Mouse (Mus musculus) thymus, adult 2 months (tissue): Measurements from ENCODE around the gene Fgfr2. TPM values are rescaled to one million over a fixed set of nuclear protein-coding genes. Genes with fewer than 3 reads are reported as not detected.

Experiments used
- DNase-seq: peaks from one replicate; pipeline ENCODE4 v3.0.0; 2021
- H3K27ac ChIP-seq: fragments of 200-500 bp; 2 replicates; pipeline ENCODE4 v1.5.1; 2012; ENCODE audit warnings: low read length, control low read depth; ENCODE audit not compliant: control insufficient read depth, insufficient read depth
- H3K27me3 ChIP-seq: fragments of 200-500 bp; 2 replicates; pipeline ENCODE4 v1.6.1; 2012; ENCODE audit warnings: mild to moderate bottlenecking, low read length, moderate library complexity, mixed read lengths; ENCODE audit not compliant: control insufficient read depth, insufficient read depth
- H3K36me3 ChIP-seq: fragments of 200-500 bp; 2 replicates; pipeline ENCODE4 v1.6.1; 2012; ENCODE audit warnings: mild to moderate bottlenecking, low read length, moderate library complexity; ENCODE audit not compliant: control insufficient read depth, insufficient read depth
- H3K4me1 ChIP-seq: fragments of 200-500 bp; replicated peaks from 2 replicates; pipeline ENCODE4 v1.6.1; 2012; ENCODE audit warnings: low read length; ENCODE audit not compliant: control insufficient read depth, insufficient read depth
- H3K4me3 ChIP-seq: fragments of 200-500 bp; 2 replicates; pipeline ENCODE4 v1.5.1; 2012; ENCODE audit warnings: mild to moderate bottlenecking, low read length, control low read depth, moderate library complexity; ENCODE audit not compliant: control insufficient read depth, insufficient read depth
- CTCF ChIP-seq: fragments of 200-500 bp; IDR thresholded peaks from 2 replicates; pipeline ENCODE4 v1.5.1; 2012; ENCODE audit warnings: mild to moderate bottlenecking, control low read depth, low read length, moderate library complexity, borderline replicate concordance; ENCODE audit not compliant: control insufficient read depth, poor library complexity, insufficient read depth; ENCODE audit errors: extremely low read depth
- POLR2A ChIP-seq: fragments of 200-500 bp; IDR thresholded peaks from 2 replicates; pipeline ENCODE4 v1.6.1; 2012; ENCODE audit warnings: mild to moderate bottlenecking, low read length, control low read depth, moderate library complexity; ENCODE audit not compliant: control insufficient read depth, poor library complexity, insufficient read depth; ENCODE audit errors: extremely low read depth
- WGBS: fragments of 180-500 bp; shearing (Covaris S2); methylation state at CpG from one replicate; pipeline ENCODE4 v1.1.7; 2018; 5-methylcytosine and 5-hydroxymethylcytosine counted together
- polyA plus RNA-seq: library from polyadenylated mRNA; depleted of rRNA; stranded (reverse); fragments of >200 nt; gene quantifications from 2 replicates; pipeline ENCODE4 v1.2.3, GENCODE M21; 2012

The Fgfr2 gene
- polyA plus RNA-seq, 1 experiment: 12.1 TPM

- no peak for DNase-seq
- 64% methylated on average over 4 of the region's 4 CpGs for WGBS
- Histone ChIP-seq H3K36me3 (no peaks in the 10 kb centered on the region), H3K27ac (no peak overlapping the region), H3K4me3 (no peak overlapping the region), H3K27me3 (no peaks in the 10 kb centered on the region), H3K4me1 (no peaks in the 10 kb centered on the region)
- TF ChIP-seq CTCF: no peak
- no peak for TF ChIP-seq POLR2A
Observed at GRCm38 (mm10) chr7:132098441-132098840, 1024.7 kb downstream of the Fgfr2 start.

- Histone ChIP-seq H3K4me1 (no peaks in the 10 kb centered on the region), H3K4me3 (no peak overlapping the region), H3K27me3 (no peaks in the 10 kb centered on the region), H3K36me3 (no peaks in the 10 kb centered on the region), H3K27ac (no peak overlapping the region)
- no peak for DNase-seq
- 61% methylated on average over 7 of the region's 7 CpGs for WGBS
- no peak for TF ChIP-seq POLR2A
- TF ChIP-seq CTCF: no peak
Observed at GRCm38 (mm10) chr7:132094666-132095065, 1028.5 kb downstream of the Fgfr2 start.

GRCm38 (mm10) chr7:132091551-132091950 lies 1031.6 kb downstream of the Fgfr2 start:
- no peak for TF ChIP-seq POLR2A
- TF ChIP-seq CTCF: no peak
- Histone ChIP-seq H3K27ac (no peak overlapping the region), H3K4me3 (no peak overlapping the region), H3K36me3 (no peaks in the 10 kb centered on the region), H3K4me1 (no peaks in the 10 kb centered on the region), H3K27me3 (no peaks in the 10 kb centered on the region)
- 88% methylated on average over 7 of the region's 7 CpGs for WGBS
- DNase-seq: no peak

GRCm38 (mm10) chr7:132088606-132089005 lies 1034.5 kb downstream of the Fgfr2 start:
- DNase-seq: no peak
- H3K36me3 ChIP-seq: no peaks in the 10 kb centered on the region
- H3K27ac ChIP-seq: no peak overlapping the region
- H3K4me3 ChIP-seq: no peak overlapping the region
- no peak for TF ChIP-seq CTCF
- no peak for TF ChIP-seq POLR2A
- H3K4me1 ChIP-seq: no peaks in the 10 kb centered on the region
- WGBS: 68% methylated on average over 6 of the region's 6 CpGs
- no peaks in the 10 kb centered on the region for H3K27me3 ChIP-seq

- TF ChIP-seq POLR2A: no peak
- no peak for TF ChIP-seq CTCF
- Histone ChIP-seq H3K36me3 (no peaks in the 10 kb centered on the region), H3K27me3 (no peaks in the 10 kb centered on the region), H3K4me1 (no peaks in the 10 kb centered on the region), H3K27ac (no peak overlapping the region), H3K4me3 (no peak overlapping the region)
- no peak for DNase-seq
- WGBS: 64% methylated on average over 4 of the region's 4 CpGs
Observed at GRCm38 (mm10) chr7:132088181-132088580, 1035.0 kb downstream of the Fgfr2 start.

GRCm38 (mm10) chr7:132075825-132076224 lies 1047.3 kb downstream of the Fgfr2 start:
- no peaks in the 10 kb centered on the region for H3K4me1 ChIP-seq
- no peak for TF ChIP-seq CTCF
- no peaks in the 10 kb centered on the region for H3K27me3 ChIP-seq
- WGBS: 72% methylated on average over 1 of the region's 1 CpGs
- H3K36me3 ChIP-seq: no peaks in the 10 kb centered on the region
- H3K4me3 ChIP-seq: no peak overlapping the region
- no peak for DNase-seq
- H3K27ac ChIP-seq: no peak overlapping the region

- H3K27me3 ChIP-seq: no peaks in the 10 kb centered on the region
- H3K36me3 ChIP-seq: no peaks in the 10 kb centered on the region
- no peak overlapping the region for H3K27ac ChIP-seq
- DNase-seq: no peak
- TF ChIP-seq POLR2A (no peak), CTCF (no peak)
- WGBS: 57% methylated on average over 3 of the region's 3 CpGs
- H3K4me3 ChIP-seq: no peak overlapping the region
- H3K4me1 ChIP-seq: no peaks in the 10 kb centered on the region
Observed at GRCm38 (mm10) chr7:132074503-132074902, 1048.6 kb downstream of the Fgfr2 start.
